Mouse (Mus musculus): ENCODE measurements at regions not wholly inside any gene's neighbourhood (a gene's known extent, or its start where the extent isn't known, plus 50 kb on each side); places are given as distances from the start of the nearest gene placed in this dataset.

- DNase-seq (ENCODE audit: extremely low spot score, low spot score) = no peak
Measured at GRCm38 (mm10) chr2:160256251-160256650, 77.7 kb downstream of the Gm826 start.

- no peak for DNase-seq (ENCODE audit: extremely low spot score, low spot score)
Measured at GRCm38 (mm10) chr2:160250228-160250627, 83.7 kb downstream of the Gm826 start.

GRCm38 (mm10) chr2:160249104-160250093, 84.6 kb downstream of the Gm826 start:
- DNase-seq (ENCODE audit: extremely low spot score, low spot score) = no peak

- no peak for DNase-seq (ENCODE audit: extremely low spot score, low spot score)
Measured at GRCm38 (mm10) chr2:160247286-160247685, 86.7 kb downstream of the Gm826 start.

- DNase-seq (ENCODE audit: extremely low spot score, low spot score) = no peak
Measured at GRCm38 (mm10) chr2:160246356-160246755, 87.6 kb downstream of the Gm826 start.

GRCm38 (mm10) chr2:160244866-160245265, 89.1 kb downstream of the Gm826 start:
- DNase-seq (ENCODE audit: extremely low spot score, low spot score) = no peak

- DNase-seq (ENCODE audit: extremely low spot score, low spot score) = no peak
Measured at GRCm38 (mm10) chr2:160240531-160241379, 93.2 kb downstream of the Gm826 start.

- DNase-seq (ENCODE audit: extremely low spot score, low spot score) = no peak
Measured at GRCm38 (mm10) chr2:160237436-160238104, 96.4 kb downstream of the Gm826 start.

- no peak for DNase-seq (ENCODE audit: extremely low spot score, low spot score)
Measured at GRCm38 (mm10) chr2:160236806-160237205, 97.2 kb downstream of the Gm826 start.

- DNase-seq (ENCODE audit: extremely low spot score, low spot score) = no peak
Measured at GRCm38 (mm10) chr2:160230786-160231185, 103.2 kb downstream of the Gm826 start.

GRCm38 (mm10) chr2:160228331-160229035, 105.5 kb downstream of the Gm826 start:
- DNase-seq (ENCODE audit: extremely low spot score, low spot score) = no peak

- DNase-seq (ENCODE audit: extremely low spot score, low spot score) = no peak
Measured at GRCm38 (mm10) chr2:160225450-160225849, 108.5 kb downstream of the Gm826 start.

GRCm38 (mm10) chr2:160223366-160223765, 110.6 kb downstream of the Gm826 start:
- no peak for DNase-seq (ENCODE audit: extremely low spot score, low spot score)

GRCm38 (mm10) chr2:160221772-160222171, 112.2 kb downstream of the Gm826 start:
- DNase-seq (ENCODE audit: extremely low spot score, low spot score) = no peak

GRCm38 (mm10) chr2:160220562-160221021, 113.4 kb downstream of the Gm826 start:
- peak; percentile 20 for DNase-seq (ENCODE audit: extremely low spot score, low spot score)

GRCm38 (mm10) chr2:160214032-160214812, 119.7 kb downstream of the Gm826 start:
- DNase-seq (ENCODE audit: extremely low spot score, low spot score) = no peak

- DNase-seq (ENCODE audit: extremely low spot score, low spot score) = no peak
Measured at GRCm38 (mm10) chr2:160210507-160210906, 123.5 kb downstream of the Gm826 start.

- DNase-seq (ENCODE audit: extremely low spot score, low spot score) = no peak
Measured at GRCm38 (mm10) chr2:160209589-160210264, 124.2 kb downstream of the Gm826 start.

GRCm38 (mm10) chr2:160208295-160208694, 125.7 kb downstream of the Gm826 start:
- DNase-seq (ENCODE audit: extremely low spot score, low spot score) = no peak
